ENCODE assay signal across 18 mouse cellular contexts in the genomic region with DNA sequence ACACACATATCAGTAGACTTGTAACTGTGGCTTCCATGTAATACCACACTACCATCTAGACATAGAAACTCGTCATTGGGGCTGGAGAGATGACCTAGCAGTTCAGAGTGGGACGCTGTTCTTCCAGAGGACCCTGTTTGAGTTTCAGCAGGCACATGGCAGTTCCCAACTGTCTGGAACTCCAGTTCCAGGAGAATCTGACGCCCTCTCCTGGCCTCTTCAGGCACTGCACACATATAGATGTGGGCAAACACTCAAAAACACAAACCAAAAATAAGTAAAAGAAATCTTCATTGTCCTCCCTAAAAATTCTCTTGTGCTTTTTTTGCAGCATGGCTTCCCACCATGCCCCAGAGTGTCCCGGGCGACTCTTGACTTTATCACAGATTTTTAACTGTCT. TPM values are rescaled to one million over a fixed set of nuclear protein-coding genes. Genes with fewer than 3 reads are reported as not detected.
DNase-seq lines count a peak whose midpoint lies in the region; ATAC-seq and TF ChIP-seq lines count a peak whose summit lies in the region.
"Had no signal": no experiment of that assay in that cellular context is flagged by ENCODE, and none has a peak within 500 bp of the region (broad histone marks: within the 10 kb centered on the region; RNA-seq: fewer than 3 reads in every experiment).

No protein-coding gene starts in this region.

- TF ChIP-seq CTCF in hindbrain, postnatal 0 days (IDR thresholded peaks at IDR 0.05; ENCODE audit: low read depth) = peak; percentile 27
- peak; percentile 31; the same call in 1 of the 2 replicates for TF ChIP-seq CTCF in midbrain, postnatal 0 days (IDR thresholded peaks at IDR 0.05)

- no peak overlapping the region for H3K9ac ChIP-seq in hindbrain, postnatal 0 days (replicated peaks; ENCODE audit: low read length)
- H3K9ac ChIP-seq in hindbrain, embryonic 16.5 days (ENCODE audit: low read depth, low read length) = no peak overlapping the region
- no peak overlapping the region for H3K9ac ChIP-seq in midbrain, postnatal 0 days (replicated peaks; ENCODE audit: low read length, poor library complexity, severe bottlenecking)
- H3K9ac ChIP-seq in midbrain, embryonic 13.5 days (replicated peaks) = no peak overlapping the region
- H3K9ac ChIP-seq: heart, embryonic 15.5 days; hindbrain, embryonic 15.5 days; limb, embryonic 13.5 days; neural tube, embryonic 13.5 days had no signal

- no peak overlapping the region for H3K4me3 ChIP-seq in hindbrain, postnatal 0 days (ENCODE audit: low read length)
- no peak overlapping the region for H3K4me3 ChIP-seq in hindbrain, embryonic 16.5 days (ENCODE audit: low read length)
- H3K4me3 ChIP-seq in midbrain, postnatal 0 days (ENCODE audit: low read depth, low read length) = no peak overlapping the region
- no peak overlapping the region for H3K4me3 ChIP-seq in midbrain, embryonic 13.5 days (replicated peaks)
- H3K4me3 ChIP-seq: heart, embryonic 15.5 days; hindbrain, embryonic 15.5 days; limb, embryonic 13.5 days; neural tube, embryonic 13.5 days had no signal

- no peaks in the 10 kb centered on the region for H3K9me3 ChIP-seq in hindbrain, postnatal 0 days (ENCODE audit: low read length)
- H3K9me3 ChIP-seq in hindbrain, embryonic 16.5 days (ENCODE audit: control insufficient read depth, low read length) = no peaks in the 10 kb centered on the region
- no peaks in the 10 kb centered on the region for H3K9me3 ChIP-seq in midbrain, postnatal 0 days (ENCODE audit: low read length)
- H3K9me3 ChIP-seq in midbrain, embryonic 13.5 days = no peaks in the 10 kb centered on the region
- H3K9me3 ChIP-seq: heart, embryonic 15.5 days; hindbrain, embryonic 15.5 days; limb, embryonic 13.5 days; neural tube, embryonic 13.5 days had no signal

- ATAC-seq in hindbrain, postnatal 0 days = no peak
- ATAC-seq in hindbrain, embryonic 16.5 days = no peak
- ATAC-seq in midbrain, postnatal 0 days (ENCODE audit: low FRiP score) = no peak
- ATAC-seq in midbrain, embryonic 13.5 days = no peak
- ATAC-seq: forebrain, embryonic 14.5 days; midbrain, embryonic 16.5 days had no signal

- no peak for DNase-seq in hindbrain, postnatal 0 days (ENCODE audit: low spot score)
- DNase-seq in midbrain, postnatal 0 days (ENCODE audit: low spot score) = no peak
- peak; percentile 55 for DNase-seq in R1 (ENCODE audit: low read depth, low spot score)
- DNase-seq in splenic B cell, adult 2 months (ENCODE audit: low read depth, low spot score) = peak; percentile 3
- DNase-seq in left cerebral cortex, postnatal 10 days (ENCODE audit: extremely low spot score in 1 of 2, low spot score in 2 of 2) = no peak
- no peak for DNase-seq in adrenal gland, adult (ENCODE audit: inconsistent age in 2 of 2, low spot score in 1 of 2)
- DNase-seq: gastrocnemius, postnatal 14 days; kidney, postnatal 14 days; right cerebral cortex, adult 18-20 months; thymus, postnatal 25 days had no signal

- WGBS in hindbrain, postnatal 0 days = 75% methylated on average over 5 of the region's 5 CpGs
- WGBS in hindbrain, embryonic 16.5 days = 72% methylated on average over 5 of the region's 5 CpGs
- WGBS in midbrain, postnatal 0 days = 79% methylated on average over 5 of the region's 5 CpGs
- 76% methylated on average over 5 of the region's 5 CpGs for WGBS in midbrain, embryonic 13.5 days

- no peaks in the 10 kb centered on the region for H3K4me1 ChIP-seq in hindbrain, postnatal 0 days (ENCODE audit: insufficient read depth, low read length)
- no peaks in the 10 kb centered on the region; the same call in 1 of the 2 replicates for H3K4me1 ChIP-seq in hindbrain, embryonic 16.5 days (ENCODE audit: control insufficient read depth, insufficient read depth, low read depth, low read length)
- 0 out of 2 replicates have a peak, but pooled peaks cover 4% of the 10 kb centered on the region for H3K4me1 ChIP-seq in midbrain, postnatal 0 days (ENCODE audit: insufficient read depth, low read length)
- peaks cover 13% of the 10 kb centered on the region for H3K4me1 ChIP-seq in midbrain, embryonic 13.5 days (replicated peaks)

- H3K27me3 ChIP-seq in hindbrain, postnatal 0 days (ENCODE audit: insufficient read depth, low read length) = no peaks in the 10 kb centered on the region
- no peaks in the 10 kb centered on the region for H3K27me3 ChIP-seq in hindbrain, embryonic 16.5 days (replicated peaks; ENCODE audit: control insufficient read depth, insufficient read depth, low read length)
- H3K27me3 ChIP-seq in midbrain, postnatal 0 days (ENCODE audit: insufficient read depth, low read length) = no peaks in the 10 kb centered on the region
- H3K27me3 ChIP-seq in midbrain, embryonic 13.5 days = no peaks in the 10 kb centered on the region
- no peaks in the 10 kb centered on the region for H3K27me3 ChIP-seq in splenic B cell, adult 2 months (ENCODE audit: control insufficient read depth, insufficient read depth, low read length, poor library complexity, severe bottlenecking)
- H3K27me3 ChIP-seq: heart, embryonic 15.5 days; hindbrain, embryonic 15.5 days; limb, embryonic 13.5 days; neural tube, embryonic 13.5 days had no signal

- no peak overlapping the region for H3K4me2 ChIP-seq in hindbrain, postnatal 0 days (ENCODE audit: low read depth, low read length)
- no peak overlapping the region for H3K4me2 ChIP-seq in hindbrain, embryonic 16.5 days (ENCODE audit: low read length)
- no peak overlapping the region for H3K4me2 ChIP-seq in midbrain, postnatal 0 days (ENCODE audit: low read depth, low read length, poor library complexity, severe bottlenecking)
- no peak overlapping the region for H3K4me2 ChIP-seq in midbrain, embryonic 13.5 days (replicated peaks)
- H3K4me2 ChIP-seq: heart, embryonic 15.5 days; hindbrain, embryonic 15.5 days; limb, embryonic 13.5 days; neural tube, embryonic 13.5 days had no signal

- H3K27ac ChIP-seq in hindbrain, postnatal 0 days = no peak overlapping the region
- no peak overlapping the region for H3K27ac ChIP-seq in hindbrain, embryonic 16.5 days (ENCODE audit: low read depth, low read length)
- no peak overlapping the region for H3K27ac ChIP-seq in midbrain, postnatal 0 days (ENCODE audit: low read depth, low read length)
- H3K27ac ChIP-seq in midbrain, embryonic 13.5 days = no peak overlapping the region
- H3K27ac ChIP-seq: heart, embryonic 15.5 days; hindbrain, embryonic 15.5 days; limb, embryonic 13.5 days; neural tube, embryonic 13.5 days had no signal

- H3K36me3 ChIP-seq in hindbrain, postnatal 0 days (ENCODE audit: insufficient read depth, low read length) = no peaks in the 10 kb centered on the region
- no peaks in the 10 kb centered on the region for H3K36me3 ChIP-seq in hindbrain, embryonic 16.5 days (ENCODE audit: control insufficient read depth, insufficient read depth, low read length)
- no peaks in the 10 kb centered on the region for H3K36me3 ChIP-seq in midbrain, postnatal 0 days (ENCODE audit: insufficient read depth, low read length)
- H3K36me3 ChIP-seq in midbrain, embryonic 13.5 days = no peaks in the 10 kb centered on the region
- no peaks in the 10 kb centered on the region for H3K36me3 ChIP-seq in splenic B cell, adult 2 months (ENCODE audit: control insufficient read depth, insufficient read depth, low read length, poor library complexity, severe bottlenecking)
- H3K36me3 ChIP-seq: heart, embryonic 15.5 days; hindbrain, embryonic 15.5 days; limb, embryonic 13.5 days; neural tube, embryonic 13.5 days had no signal

- intact Hi-C loops in left cerebral cortex, postnatal 10 days (cut with DNase I) = no loop called here

RNA-seq across cellular contexts. Expression of gene Otoa, which starts 7.3 kb away (rescaled TPM):
- total RNA-seq in hindbrain, postnatal 0 days (2014; rRNA removed) = 0.73 and 1.0 TPM in 2 replicates
- polyA plus RNA-seq in hindbrain, postnatal 0 days (2015; fragmentation: Nextera tagmentation; extraction: Ambion mirVana) = 0.11 and 0.24 TPM in 2 replicates
- polyA plus RNA-seq in hindbrain, embryonic 16.5 days (2015; fragmentation: Nextera tagmentation; extraction: Ambion mirVana) = 0.20 and 0.29 TPM in 2 replicates
- total RNA-seq in midbrain, postnatal 0 days (2014; rRNA removed) = 0.47 TPM in 1 of 2 replicates, not detected in the other
- polyA plus RNA-seq in midbrain, postnatal 0 days (2015; fragmentation: Nextera tagmentation; extraction: Ambion mirVana) = 0.23 and 0.42 TPM in 2 replicates
- polyA plus RNA-seq in midbrain, embryonic 13.5 days (2015; fragmentation: Nextera tagmentation; extraction: Ambion mirVana) = 0.13 and 0.19 TPM in 2 replicates
- under 1 TPM; 0.36 to 0.41 TPM for total RNA-seq in left cerebral cortex, postnatal 10 days (2021)

RNA-seq across cellular contexts. Expression of gene Igsf6, which starts 14.4 kb away (rescaled TPM):
- total RNA-seq in hindbrain, postnatal 0 days (2014; rRNA removed) = 0.11 TPM in 1 of 2 replicates, not detected in the other
- polyA plus RNA-seq in hindbrain, postnatal 0 days (2015; fragmentation: Nextera tagmentation; extraction: Ambion mirVana) = 0.86 and 0.88 TPM in 2 replicates
- polyA plus RNA-seq in hindbrain, embryonic 16.5 days (2015; fragmentation: Nextera tagmentation; extraction: Ambion mirVana) = 1.0 and 1.2 TPM in 2 replicates
- total RNA-seq in midbrain, postnatal 0 days (2014; rRNA removed) = 0.66 and 0.77 TPM in 2 replicates
- polyA plus RNA-seq in midbrain, postnatal 0 days (2015; fragmentation: Nextera tagmentation; extraction: Ambion mirVana) = 0.63 and 0.74 TPM in 2 replicates
- 0.87 and 0.92 TPM in 2 replicates for polyA plus RNA-seq in midbrain, embryonic 13.5 days (2015; fragmentation: Nextera tagmentation; extraction: Ambion mirVana)
- total RNA-seq in left cerebral cortex, postnatal 10 days (2021) = under 1 TPM in 1 of 2 experiments, not detected in 1; 0.16 TPM

RNA-seq across cellular contexts. Expression of gene Mettl9, which starts 54.5 kb away (rescaled TPM):
- total RNA-seq in hindbrain, postnatal 0 days (2014; rRNA removed) = 53.4 and 62.1 TPM in 2 replicates
- polyA plus RNA-seq in hindbrain, postnatal 0 days (2015; fragmentation: Nextera tagmentation; extraction: Ambion mirVana) = 153 and 155 TPM in 2 replicates
- 167 and 175 TPM in 2 replicates for polyA plus RNA-seq in hindbrain, embryonic 16.5 days (2015; fragmentation: Nextera tagmentation; extraction: Ambion mirVana)
- 63.8 and 89.9 TPM in 2 replicates for total RNA-seq in midbrain, postnatal 0 days (2014; rRNA removed)
- 134 and 140 TPM in 2 replicates for polyA plus RNA-seq in midbrain, postnatal 0 days (2015; fragmentation: Nextera tagmentation; extraction: Ambion mirVana)
- polyA plus RNA-seq in midbrain, embryonic 13.5 days (2015; fragmentation: Nextera tagmentation; extraction: Ambion mirVana) = 210 and 214 TPM in 2 replicates
- total RNA-seq in left cerebral cortex, postnatal 10 days (2021) = 10 to 100 TPM; 85.4 to 96.1 TPM

Comparison
In these comparisons a context has a peak if more than half of its experiments do, and no peak if none do; other contexts are left out.
1. DNase-seq: peak in R1 (single experiment) and splenic B cell, adult 2 months (single experiment); none in hindbrain, postnatal 0 days (single experiment), midbrain, postnatal 0 days (single experiment), left cerebral cortex, postnatal 10 days (0 of 2) and adrenal gland, adult (0 of 2).